Mouse (Mus musculus) adrenal gland (tissue): ENCODE results near the gene Mmp9.

Source experiments
- intact Hi-C: fragments of 180-260 bp; cut with DNase I; formaldehyde crosslinking; loops from one replicate; pipeline ENCODE4 v1.15.1; 2025
- long read RNA-seq, 2 experiments: library from polyadenylated mRNA; unstranded; transcript quantifications; one replicate each; pipeline ENCODE4 v2.0.0; 2020; ENCODE audit warnings: borderline replicate concordance in 1 of 2; ENCODE audit not compliant: insufficient replicate concordance in 1 of 2

Mmp9 gene
- long read RNA-seq, experiment 1: 0 reads
- long read RNA-seq, experiment 2: 0 reads

DNA sequence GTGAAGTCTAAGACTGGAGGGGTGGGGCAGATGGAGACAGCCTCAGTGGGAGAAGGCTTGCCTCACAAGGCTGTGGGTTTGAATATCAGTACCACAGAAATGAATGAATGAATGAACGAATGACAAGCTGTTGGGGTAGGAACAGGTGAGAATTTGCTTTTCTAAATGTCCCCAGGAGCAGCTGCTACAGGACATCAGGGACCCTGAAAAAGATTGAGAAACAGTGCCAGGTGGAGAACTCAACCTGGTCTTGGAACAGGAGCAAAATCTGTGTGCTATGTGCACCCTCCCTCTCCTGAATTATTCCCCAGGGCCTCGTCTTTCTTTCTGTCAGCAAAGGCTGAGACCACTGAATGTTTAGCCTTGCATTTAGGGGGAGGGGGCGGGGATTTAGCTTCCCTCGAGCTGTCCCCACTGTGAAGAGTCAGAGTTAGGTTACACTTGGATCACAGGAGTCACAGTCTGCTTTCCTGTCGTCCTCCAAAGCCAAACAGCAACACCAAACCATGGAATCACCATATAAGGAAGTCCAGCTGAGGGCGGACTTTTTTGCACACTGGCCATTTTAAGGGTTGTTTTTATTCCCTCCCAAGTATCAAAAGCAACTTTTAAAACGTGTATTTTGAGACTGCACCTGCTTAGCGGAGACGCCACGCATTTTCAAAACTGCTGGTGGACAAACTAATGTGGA lies at the start of gene Mmp9:
Gene Mmp9, plus strand, starts transcription at position 641 of the 691 bp plus-strand sequence.
- intact Hi-C loops: no loop called here

DNA sequence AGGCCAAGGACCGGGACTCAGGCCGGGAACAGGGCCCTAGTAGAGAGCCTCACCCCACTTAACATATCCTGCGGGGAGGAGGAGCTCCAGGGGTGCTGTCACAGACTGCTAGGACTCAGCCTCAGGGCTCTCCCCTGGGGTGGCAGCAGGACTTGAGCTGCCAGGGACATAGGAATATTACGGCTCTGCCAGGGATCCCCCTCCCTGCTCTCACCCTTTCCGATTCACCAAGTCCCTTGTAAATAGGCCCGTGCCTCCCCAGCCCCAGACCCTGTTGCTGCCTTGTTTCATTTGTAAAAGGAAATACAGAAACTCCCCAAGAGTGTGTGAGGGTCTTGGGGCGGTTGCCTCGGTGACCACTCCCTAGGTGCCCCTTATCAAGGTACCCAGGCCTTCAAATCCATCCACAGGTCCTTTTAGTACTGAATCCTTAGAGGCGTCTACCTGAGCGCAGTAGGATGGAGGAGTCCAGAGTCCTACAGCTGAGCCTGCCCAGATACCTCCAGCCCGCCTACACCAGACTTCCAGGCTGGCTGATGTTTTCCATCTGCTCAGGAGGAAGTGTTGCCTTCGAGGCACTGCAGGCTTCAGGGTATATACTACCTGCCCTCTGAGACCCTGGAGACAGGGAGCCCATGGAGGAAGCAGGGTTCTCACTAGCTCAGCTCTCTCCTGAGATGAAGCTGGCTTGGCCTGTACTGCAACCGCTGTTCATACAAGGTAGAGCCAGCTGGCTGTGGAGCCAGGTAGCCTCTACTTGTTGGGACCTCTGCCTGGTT lies 49.3 kb upstream of the Mmp9 start:
- intact Hi-C loops: no loop called here

DNA sequence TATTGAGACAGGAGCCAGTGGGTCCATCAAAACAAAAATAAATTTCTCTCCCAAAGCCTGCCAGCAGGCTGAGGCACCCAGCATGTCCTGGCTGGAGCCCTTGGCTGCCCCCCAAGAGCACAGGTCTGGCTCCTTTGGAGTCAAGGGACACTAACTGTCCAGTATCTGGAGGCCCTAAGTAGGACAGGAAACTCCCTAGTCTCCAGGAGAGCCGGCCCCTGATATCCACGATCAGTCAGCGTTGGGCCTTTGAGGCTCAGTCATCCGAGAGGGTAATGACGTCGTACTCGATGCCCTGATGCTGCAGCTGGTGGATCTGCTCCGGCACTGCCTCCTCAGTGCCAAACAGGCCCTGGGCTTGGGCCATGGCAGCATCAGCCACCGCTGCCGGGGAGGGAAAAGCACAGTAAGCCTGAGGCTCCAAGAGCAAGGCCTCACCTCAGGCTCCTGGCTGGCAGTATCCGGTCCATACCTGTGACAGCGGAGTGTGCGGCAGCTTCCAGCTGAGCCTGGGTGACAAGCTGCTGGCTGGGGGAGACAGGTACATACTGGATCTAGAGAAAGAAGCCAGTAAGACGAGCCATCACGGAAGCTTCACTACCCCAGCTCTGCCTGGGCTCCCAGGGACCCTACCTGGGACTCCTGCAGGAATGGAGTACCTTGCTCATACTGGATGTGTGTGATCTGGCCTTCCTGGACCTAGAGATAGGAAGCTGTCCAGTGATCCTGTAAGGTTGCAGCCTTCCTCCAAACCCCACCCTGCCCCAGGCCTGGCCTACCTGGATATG lies 48.5 kb upstream of the Mmp9 start:
- intact Hi-C loops: no loop called here

DNA sequence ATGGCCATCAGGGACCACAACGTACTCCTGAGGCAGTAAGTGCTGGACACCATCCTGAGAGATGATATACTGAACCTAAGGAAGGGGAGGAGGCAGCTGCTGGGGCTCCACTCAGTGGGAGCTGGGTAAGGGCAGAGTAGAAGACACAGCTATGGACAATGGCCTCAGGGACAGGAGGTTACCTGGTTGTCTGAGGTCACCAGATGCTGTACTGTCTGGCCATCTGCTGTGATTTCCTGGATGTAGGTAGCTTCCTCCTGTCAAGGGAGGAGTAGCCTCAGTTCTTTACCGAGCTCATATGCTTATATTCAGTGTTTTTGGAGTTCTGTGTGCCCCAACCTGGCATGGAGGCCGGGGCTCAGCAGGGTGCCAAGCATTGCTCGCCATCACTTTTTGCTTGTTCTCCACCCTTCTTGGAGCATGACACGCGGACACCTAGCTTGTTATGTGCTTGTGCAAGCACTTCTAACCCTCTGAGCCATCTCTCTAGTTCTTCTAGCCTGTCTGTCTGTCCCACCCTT lies 47.8 kb upstream of the Mmp9 start:
- intact Hi-C loops: no loop called here

DNA sequence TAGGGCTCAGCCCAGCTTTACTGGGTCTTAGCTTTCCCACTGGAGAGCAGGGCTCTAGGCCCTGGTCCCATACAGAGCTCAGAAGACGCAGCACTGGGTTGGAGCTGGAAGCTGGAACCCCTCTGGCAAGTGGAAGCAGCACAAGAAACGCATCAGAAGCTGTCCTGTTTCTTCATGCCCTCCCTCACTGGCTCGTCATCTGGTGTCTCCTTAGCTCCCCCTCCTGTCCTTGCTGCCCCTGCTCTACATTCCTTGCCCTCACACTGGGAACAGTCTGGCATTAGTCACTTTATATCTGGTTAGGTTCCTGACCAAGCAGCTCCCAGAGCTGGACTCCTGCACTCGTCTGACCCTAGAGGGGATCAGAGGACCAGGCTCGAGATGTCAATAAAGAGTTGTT lies 46.5 kb upstream of the Mmp9 start:
- intact Hi-C loops: no loop called here

DNA sequence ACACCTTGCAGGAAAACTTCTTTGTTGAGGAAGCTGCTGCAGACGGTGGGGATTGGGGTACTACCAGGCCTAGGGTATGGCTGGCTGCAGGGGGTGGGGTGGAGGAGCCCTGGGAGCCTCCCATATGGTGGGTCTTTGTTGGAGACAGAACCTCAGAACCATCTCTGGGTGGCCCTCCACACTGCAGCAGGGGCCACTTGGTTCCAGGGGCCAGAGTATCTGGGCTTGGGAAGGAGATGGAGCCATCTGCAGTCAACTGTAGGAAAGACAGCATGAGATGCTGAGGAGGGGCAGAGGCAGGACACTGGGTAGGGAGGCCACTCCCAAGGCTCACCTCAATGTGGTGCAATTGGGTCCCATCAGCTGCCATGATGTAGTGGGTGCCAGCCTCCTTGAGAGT lies 45.9 kb upstream of the Mmp9 start:
- intact Hi-C loops: loop anchor here (5.0 kb wide), 1 partner anchor 62 kb away; the partner anchor contains the start of genes Ctsa and Neurl2

DNA sequence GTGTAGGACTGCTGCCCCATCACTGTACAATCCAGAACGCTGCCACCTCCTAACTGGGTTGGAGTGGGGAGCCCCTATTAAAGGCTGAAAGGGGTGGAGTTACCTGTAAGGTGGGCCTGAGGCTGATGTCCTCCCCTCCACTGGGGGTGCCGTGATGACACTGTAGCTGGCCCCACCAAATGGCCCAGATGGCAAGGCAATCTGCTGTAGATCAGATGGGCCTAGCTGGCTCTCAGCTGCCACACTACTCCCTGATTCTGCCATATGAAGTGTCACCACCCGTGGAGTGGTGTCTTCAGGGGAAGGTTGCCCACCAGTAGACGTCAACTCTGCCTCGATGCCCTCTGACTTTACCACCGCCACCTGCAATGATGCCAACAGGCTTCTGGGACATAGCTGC lies 44.7 kb upstream of the Mmp9 start:
- intact Hi-C loops: loop anchor here (5.0 kb wide), 1 partner anchor 64 kb away; the partner anchor contains the start of genes Ctsa and Neurl2

DNA sequence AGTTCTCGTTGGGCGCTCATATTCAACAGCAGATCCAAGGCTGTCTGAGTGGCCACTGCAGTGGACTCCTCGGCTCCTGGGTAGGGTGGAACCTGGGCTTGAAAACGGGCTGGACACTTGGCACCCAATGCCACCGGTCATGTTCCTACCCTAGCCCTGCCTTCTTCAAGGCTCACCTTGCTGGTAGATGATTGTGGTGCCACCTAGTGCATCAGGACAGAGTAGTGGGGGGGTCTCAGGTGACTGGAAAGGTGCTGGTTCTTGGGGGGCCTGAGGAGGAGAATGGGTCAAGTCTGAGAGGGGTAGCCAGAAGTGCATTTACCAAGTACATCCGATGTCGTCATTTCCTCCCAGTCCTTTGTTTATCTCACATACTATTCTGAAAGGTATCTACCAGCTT lies 42.6 kb upstream of the Mmp9 start:
- intact Hi-C loops: loop anchor here (5.0 kb wide), 1 partner anchor 66 kb away; the partner anchor contains the start of genes Ctsa and Neurl2

DNA sequence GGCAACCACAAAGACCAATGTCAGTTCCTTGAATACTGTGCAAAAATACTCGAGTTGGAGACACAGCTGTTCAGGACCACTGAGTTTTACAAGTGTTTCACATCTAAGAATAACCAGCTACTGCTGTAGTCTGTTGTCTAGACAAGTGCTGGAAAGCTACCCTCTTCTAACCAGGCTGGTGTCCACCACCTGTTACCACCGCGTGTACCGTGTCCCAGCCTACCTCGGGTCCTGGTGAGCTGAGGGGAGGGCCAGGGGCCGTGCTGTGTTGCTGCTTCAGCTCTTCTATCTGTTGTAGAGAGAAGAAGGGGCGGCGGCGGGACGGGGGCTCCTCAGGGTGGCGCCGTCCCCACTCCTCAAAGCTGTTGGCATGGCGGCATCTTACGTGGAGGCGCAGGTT lies 41.5 kb upstream of the Mmp9 start:
- intact Hi-C loops: loop anchor here (5.0 kb wide), 1 partner anchor 67 kb away; the partner anchor contains the start of genes Ctsa and Neurl2

DNA sequence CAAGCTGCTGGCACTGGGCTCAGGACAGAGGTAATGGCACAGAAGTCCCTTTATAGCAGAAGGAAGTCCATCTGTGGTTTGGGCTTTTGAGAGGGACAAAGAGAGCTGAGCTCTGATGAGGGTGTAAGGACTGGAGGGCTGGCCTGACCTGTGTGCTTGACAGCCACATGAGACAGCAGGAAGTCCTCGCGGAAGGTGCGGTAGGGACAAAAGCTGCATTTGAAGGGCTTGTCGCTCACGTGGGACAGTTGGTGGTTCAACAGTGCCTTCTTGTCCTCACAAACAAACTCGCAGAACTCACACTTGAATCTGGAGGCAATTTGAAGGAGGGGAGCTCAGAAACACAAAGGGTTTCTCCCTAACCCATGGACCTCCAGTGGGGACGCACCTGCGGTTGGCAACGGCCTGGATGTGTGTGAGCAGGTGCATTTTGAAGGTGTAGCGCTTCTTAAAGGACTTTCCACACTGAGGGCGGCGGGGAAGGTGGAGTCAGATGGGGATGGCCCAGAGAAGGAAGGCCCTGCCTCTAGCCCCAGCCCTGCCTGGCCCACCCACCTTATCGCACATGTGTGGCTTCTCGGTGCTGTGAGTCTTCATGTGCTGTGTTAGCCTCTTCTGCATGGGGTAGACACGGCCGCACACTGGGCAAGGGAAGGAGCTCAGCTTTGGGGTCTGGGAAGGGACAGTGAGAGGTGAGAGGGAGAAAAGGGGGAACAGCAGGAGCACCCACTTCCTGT lies 40.7 kb upstream of the Mmp9 start:
- intact Hi-C loops: loop anchor here (5.0 kb wide), 1 partner anchor 68 kb away; the partner anchor contains the start of genes Ctsa and Neurl2

DNA sequence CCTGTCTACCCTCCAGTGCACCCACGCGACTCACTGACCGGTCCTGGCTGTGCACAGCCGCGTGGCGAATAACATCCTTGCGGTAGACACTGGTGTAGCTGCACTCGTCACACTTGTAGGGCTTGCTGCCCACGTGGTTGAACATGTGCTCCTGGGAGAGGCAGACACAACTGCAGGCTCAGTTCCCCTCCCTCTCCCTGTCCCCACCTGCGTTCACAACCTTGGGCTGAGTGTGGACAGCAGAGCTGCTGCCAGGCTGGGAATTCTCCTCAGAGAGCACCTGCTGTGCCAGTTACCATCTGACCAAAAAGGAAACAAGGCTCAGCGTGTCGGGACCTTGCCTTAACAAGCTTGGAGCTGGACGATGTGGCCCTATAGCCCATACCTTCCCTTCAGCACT lies 39.2 kb upstream of the Mmp9 start:
- intact Hi-C loops: no loop called here

DNA sequence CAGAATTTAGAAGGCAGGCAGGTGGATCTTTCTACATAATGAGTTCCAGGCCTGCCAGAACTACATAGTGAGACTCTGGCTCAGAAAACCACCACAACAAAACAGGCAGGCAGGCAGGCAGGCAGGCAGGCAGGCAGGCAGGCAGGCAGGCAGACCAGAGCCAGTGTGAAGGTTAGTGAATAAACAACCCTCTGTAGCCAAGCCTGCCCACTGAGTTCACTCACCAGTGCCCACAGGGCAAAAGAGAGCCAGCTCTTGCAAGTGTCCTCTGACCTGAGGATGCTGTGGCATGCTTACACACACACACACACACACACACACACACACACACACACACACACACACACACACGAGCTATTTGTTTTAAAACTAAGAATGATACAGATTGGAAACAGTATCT lies 37.1 kb upstream of the Mmp9 start:
- intact Hi-C loops: no loop called here

DNA sequence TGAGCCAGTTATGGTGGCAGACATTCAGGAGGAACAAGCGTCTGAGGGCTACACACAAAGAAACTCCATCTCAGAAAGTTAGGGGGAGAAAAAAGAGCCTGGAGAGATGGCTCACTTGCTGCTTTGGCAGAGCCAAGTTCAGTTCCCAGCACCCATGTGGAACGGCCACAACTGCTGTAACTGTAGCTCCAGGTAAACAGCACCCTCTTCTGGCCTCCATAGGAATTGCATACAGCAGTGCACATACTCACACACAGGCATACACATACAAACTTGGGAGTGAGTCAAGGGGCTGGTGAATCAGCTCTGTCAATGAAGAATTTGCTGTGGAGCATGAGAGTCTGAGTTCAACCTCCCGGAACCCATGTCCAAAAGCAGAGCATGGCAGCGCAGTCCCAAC lies 34.5 kb upstream of the Mmp9 start:
- intact Hi-C loops: no loop called here

DNA sequence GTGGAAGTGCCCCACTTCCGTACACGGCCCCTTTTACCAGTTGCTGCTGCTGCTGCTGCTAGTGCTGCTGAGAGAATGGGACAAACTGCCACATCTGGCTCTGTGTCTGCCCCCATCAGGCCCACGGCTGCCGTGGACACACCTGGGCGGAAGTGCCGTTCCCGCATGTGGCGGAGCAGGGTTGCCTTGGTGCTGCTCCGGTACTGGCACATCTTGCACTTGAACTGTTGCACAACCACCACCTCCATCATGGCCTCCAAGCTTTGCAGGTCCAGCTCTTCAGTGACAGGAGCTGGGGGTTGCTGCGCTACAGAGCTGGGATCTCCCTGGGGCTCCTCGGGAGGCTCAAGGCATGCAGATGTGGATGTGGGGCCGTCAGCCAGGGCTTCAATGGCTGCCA lies 33.1 kb upstream of the Mmp9 start:
- intact Hi-C loops: no loop called here

DNA sequence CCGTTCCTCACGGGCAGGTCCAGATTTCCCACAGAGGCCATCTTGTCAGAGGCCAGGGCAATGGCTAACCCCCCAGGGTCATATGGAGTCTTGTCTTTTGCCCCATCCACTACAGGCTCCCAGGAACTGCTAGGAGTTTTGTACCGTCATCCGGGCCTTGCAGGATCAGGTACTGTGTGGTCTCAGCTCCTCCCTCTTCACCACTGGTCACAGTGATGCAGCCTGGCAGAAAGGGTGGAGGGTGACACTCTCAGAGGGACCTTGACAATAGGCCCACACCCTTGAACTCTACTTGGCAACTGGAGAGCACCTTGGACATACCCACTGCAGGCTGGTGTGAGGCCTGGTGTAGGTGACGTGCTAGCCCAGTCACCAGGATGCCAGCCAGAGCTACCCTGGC lies 32.6 kb upstream of the Mmp9 start:
- intact Hi-C loops: no loop called here

DNA sequence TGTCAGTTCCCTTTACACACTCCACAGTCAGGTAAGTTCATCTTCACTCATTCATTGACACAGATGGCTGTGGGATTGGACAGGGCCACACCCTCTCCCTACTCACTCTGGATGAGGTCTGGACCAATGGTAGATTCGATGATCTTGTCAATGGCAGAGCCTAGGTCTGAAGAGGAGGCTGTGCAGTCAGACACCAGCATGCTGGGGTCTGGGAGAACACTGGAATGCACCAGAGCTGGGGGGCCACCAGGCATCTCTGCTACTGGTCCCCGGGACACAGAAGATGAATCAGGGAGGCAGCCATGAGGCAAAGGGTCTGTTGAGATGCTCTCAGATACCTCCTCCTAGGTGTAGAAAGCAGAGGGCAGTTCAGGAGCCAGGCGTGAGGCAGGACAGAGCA lies 31.5 kb upstream of the Mmp9 start:
- intact Hi-C loops: no loop called here

DNA sequence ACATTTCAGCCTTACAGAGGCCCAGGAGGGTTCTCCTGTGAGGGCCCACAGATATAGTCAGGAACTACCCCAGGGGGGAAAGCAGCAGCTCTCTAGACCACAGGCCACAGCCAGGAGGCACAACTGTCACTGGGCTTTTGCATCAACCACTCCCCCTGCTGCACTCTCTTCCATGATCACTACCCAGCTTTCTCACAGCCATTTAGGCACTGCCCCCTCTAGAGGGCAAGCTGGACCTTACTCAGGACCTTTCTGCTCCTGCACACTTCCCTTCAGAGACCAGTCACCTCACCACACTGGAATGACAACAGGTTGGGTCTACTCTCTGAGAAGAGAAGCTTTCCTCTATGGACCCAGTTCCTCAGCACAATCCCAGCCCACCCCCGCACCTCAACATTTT lies 31.0 kb upstream of the Mmp9 start:
- intact Hi-C loops: no loop called here

DNA sequence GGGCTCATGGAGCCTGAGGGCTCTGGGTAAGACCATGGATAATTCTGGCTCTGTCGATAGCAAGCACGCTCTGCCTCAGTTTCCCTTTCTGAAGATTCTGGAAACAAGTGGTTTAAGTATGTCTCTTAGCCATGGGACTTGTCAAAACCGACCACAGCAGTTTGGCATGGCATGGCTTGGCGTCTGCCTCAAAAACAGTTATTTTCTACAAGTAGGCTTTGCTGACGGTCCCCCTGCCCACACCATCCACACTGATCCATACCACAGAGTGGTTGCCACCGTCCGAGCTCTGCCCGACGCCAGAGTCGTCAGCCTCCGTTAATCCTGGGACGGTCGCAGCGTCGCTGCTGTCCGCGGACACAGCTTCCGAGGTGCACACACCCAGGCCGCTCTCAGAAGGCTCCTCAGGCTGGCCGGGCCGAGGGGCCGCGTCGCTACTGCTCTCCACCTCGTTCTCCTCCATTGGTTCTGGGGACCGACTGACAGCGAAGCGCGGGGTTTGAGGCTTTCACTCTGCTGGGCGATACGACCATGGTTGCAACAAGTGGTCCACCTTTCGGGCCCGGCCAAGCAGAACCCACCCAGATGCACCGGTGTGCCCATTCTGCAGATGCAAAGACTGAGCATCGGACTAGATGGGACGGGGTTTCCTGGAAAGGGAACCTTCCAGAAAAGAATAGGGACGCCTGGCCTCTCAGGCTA lies 30.1 kb upstream of the Mmp9 start:
- intact Hi-C loops: no loop called here

DNA sequence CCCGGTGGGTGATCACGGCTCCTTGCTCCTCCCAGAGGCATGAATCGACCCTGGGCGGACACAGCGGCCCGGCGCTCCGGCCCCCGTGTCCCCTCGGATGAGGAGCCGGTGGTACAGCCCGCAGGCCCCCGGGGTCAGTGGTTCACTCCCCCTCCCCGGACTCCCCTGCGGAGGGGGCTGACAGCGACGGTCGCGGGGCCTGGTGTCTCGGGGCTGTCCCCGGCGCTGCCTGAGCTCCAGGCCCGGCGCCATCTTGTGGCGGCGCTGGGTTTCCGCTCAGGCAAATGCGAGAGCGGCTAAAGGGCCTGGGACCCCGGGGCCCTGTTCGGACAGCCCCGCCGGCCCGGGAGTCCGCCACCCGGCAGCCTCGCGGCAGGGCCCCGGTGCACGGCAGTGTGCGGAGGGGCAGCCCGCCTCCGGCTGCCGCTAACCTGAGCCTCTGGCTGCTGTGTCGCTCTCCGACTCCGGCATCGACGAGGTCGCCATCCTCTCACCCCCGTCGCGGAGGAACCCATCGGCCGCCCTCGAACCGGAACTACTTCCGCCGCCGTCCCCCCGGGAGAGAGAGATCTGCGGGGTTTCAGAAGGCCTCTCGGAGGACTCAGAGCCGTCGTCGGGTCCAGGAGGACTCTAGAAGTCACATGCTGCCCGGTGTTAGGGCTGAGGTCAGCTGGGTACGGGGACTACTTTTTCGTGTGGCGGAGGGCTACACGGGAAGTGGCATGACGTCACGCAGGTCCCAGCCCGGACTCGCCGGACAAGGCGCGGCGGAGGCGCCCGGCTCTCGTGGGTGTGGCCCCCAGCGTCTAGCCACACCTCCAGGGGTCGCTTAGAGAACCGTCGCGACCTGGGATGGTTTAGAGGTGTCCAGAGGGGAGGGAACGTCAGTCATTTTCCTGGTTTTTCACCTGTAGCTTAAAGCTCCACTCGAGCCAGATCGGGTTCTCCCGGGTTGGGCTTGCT lies 29.2 kb upstream of the Mmp9 start, which contains the start of gene Zfp335:
Gene Zfp335, minus strand, starts transcription at position 672 of the 963 bp plus-strand sequence.
- intact Hi-C loops: no loop called here
